Mouse (Mus musculus) naive thymus-derived CD4-positive, alpha-beta T cell, adult 2 months (primary cell): ENCODE data around the gene Fgfr1op2.
A peak's percentile ranks its signal among the peaks of the same experiment; 100 is the strongest.

Source experiments
- DNase-seq: peaks from one replicate; pipeline ENCODE4 v3.0.0-alpha.2; 2011; ENCODE audit warnings: low read depth

Fgfr1op2 gene

GRCm38 (mm10) chr6:146603651-146604050 lies 26.6 kb downstream of the Fgfr1op2 start:
- no peak for DNase-seq

GRCm38 (mm10) chr6:146611385-146611784 lies 34.4 kb downstream of the Fgfr1op2 start:
- DNase-seq, result no peak

- no peak for DNase-seq
Observed at GRCm38 (mm10) chr6:146611897-146612296, 34.9 kb downstream of the Fgfr1op2 start.

- DNase-seq, result no peak
Observed at GRCm38 (mm10) chr6:146612736-146613135, 35.7 kb downstream of the Fgfr1op2 start.

- DNase-seq, result no peak
Observed at GRCm38 (mm10) chr6:146613907-146614306, 36.9 kb downstream of the Fgfr1op2 start.

GRCm38 (mm10) chr6:146614541-146614940 lies 37.5 kb downstream of the Fgfr1op2 start:
- no peak for DNase-seq

- no peak for DNase-seq
Observed at GRCm38 (mm10) chr6:146615891-146616290, 38.9 kb downstream of the Fgfr1op2 start.

- no peak for DNase-seq
Observed at GRCm38 (mm10) chr6:146616670-146617069, 39.7 kb downstream of the Fgfr1op2 start.

- DNase-seq, result no peak
Observed at GRCm38 (mm10) chr6:146628123-146628522, 51.1 kb downstream of the Fgfr1op2 start.

GRCm38 (mm10) chr6:146629781-146630756 lies 53.1 kb downstream of the Fgfr1op2 start:
- DNase-seq, result no peak

- no peak for DNase-seq
Observed at GRCm38 (mm10) chr6:146630961-146631360, 54.0 kb downstream of the Fgfr1op2 start.

GRCm38 (mm10) chr6:146631847-146632246 lies 54.8 kb downstream of the Fgfr1op2 start:
- no peak for DNase-seq

- DNase-seq, result no peak
Observed at GRCm38 (mm10) chr6:146632403-146632802, 55.4 kb downstream of the Fgfr1op2 start.

- no peak for DNase-seq
Observed at GRCm38 (mm10) chr6:146633097-146633496, 56.1 kb downstream of the Fgfr1op2 start.

GRCm38 (mm10) chr6:146633629-146634014 lies 56.6 kb downstream of the Fgfr1op2 start:
- no peak for DNase-seq

- DNase-seq, result peak; percentile 90
Observed at GRCm38 (mm10) chr6:146634015-146634722, 57.2 kb downstream of the Fgfr1op2 start.

- peak; percentile 21 for DNase-seq
Observed at GRCm38 (mm10) chr6:146634759-146635606, 58.0 kb downstream of the Fgfr1op2 start.

GRCm38 (mm10) chr6:146636482-146636881 lies 59.5 kb downstream of the Fgfr1op2 start:
- DNase-seq, result no peak

GRCm38 (mm10) chr6:146640068-146640965 lies 63.3 kb downstream of the Fgfr1op2 start:
- no peak for DNase-seq

GRCm38 (mm10) chr6:146640991-146641390 lies 64.0 kb downstream of the Fgfr1op2 start:
- DNase-seq, result no peak

GRCm38 (mm10) chr6:146641621-146642210 lies 64.7 kb downstream of the Fgfr1op2 start:
- peak; percentile 26 for DNase-seq
